Mouse (Mus musculus): ENCODE results near the gene Nr1h2. TPM values are rescaled to one million over a fixed set of nuclear protein-coding genes. Genes with fewer than 3 reads are reported as not detected.

The Nr1h2 gene
- total and polyA plus RNA-seq, 3 experiments = 49.7 to 82.3 TPM; not detected in 1

DNA sequence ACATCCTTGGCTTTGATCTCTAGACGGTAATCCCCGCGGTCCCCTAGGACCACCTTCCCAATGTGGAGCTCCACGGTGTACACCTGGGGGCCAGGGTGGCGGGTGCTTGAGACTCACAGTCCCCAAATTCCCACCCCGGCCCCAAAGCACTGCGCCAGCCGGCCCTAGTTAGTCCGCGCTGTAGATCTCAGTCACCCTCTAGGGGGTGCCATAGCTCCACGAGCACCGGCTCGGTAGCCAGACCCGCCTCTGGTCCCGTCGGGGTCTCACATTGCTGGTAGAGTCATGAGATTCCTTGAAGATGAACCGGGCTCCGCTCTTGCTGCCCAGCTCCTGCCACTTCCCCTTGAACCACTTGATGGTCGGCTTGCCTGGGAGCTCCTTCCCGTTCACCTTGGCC, 32.0 kb downstream of the Nr1h2 start:
- no peaks in the 10 kb centered on the region for H3K79me2 ChIP-seq (ENCODE audit: control insufficient read depth, insufficient read depth, low read length, poor library complexity)
- no peak for DNase-seq (ENCODE audit: low read depth, low spot score)
- H3K27ac ChIP-seq (ENCODE audit: control insufficient read depth, low read depth, low read length) = no peak overlapping the region
- H3K9me3 ChIP-seq (replicated peaks; ENCODE audit: insufficient read depth, low read length) = no peaks in the 10 kb centered on the region
- H3K4me1 ChIP-seq (ENCODE audit: control insufficient read depth in 1 of 2, insufficient read depth in 2 of 2, low read length in 2 of 2) = no peaks in the 10 kb centered on the region
- TF ChIP-seq ZNF384 (IDR thresholded peaks at IDR 0.05; ENCODE audit: low read depth, low read length) (no peak), SMC3 (IDR thresholded peaks at IDR 0.05; ENCODE audit: low read depth, low read length) (peak; percentile 14; the same call in 1 of the 2 replicates), TCF12 (IDR thresholded peaks at IDR 0.05; ENCODE audit: low read depth, low read length) (no peak), TAL1 (IDR thresholded peaks at IDR 0.05; ENCODE audit: low read length) (no peak), RAD21 (IDR thresholded peaks at IDR 0.05; ENCODE audit: low read depth, low read length) (peak; percentile 36), JUND (IDR thresholded peaks at IDR 0.05; ENCODE audit: low read depth, low read length) (no peak), MAFK (IDR thresholded peaks at IDR 0.05; ENCODE audit: borderline replicate concordance, low read depth, low read length) (no peak), POLR2AphosphoS5 (IDR thresholded peaks at IDR 0.05; ENCODE audit: borderline replicate concordance, low read depth, low read length) (no peak), MEF2A (IDR thresholded peaks at IDR 0.05; ENCODE audit: extremely low read depth, insufficient replicate concordance, low read depth, low read length, poor library complexity, severe bottlenecking) (no peak), MAZ (IDR thresholded peaks at IDR 0.05; ENCODE audit: low read depth, low read length) (no peak), CTCF (IDR thresholded peaks at IDR 0.05 in 2 of 3, conservative IDR thresholded peaks at IDR 0.05 in 1 of 3; ENCODE audit: control insufficient read depth in 1 of 3, insufficient read depth in 1 of 3, low read depth in 2 of 3, low read length in 3 of 3, poor library complexity in 1 of 3, severe bottlenecking in 1 of 3) (peak; percentile 19 to 56 (median 40); a peak in 5 of 6 replicates), KAT2A (conservative IDR thresholded peaks at IDR 0.05; ENCODE audit: low read depth, low read length) (no peak)
- no peak overlapping the region for H3K4me3 ChIP-seq (ENCODE audit: control insufficient read depth in 1 of 2, insufficient read depth in 1 of 2, low read depth in 2 of 2, low read length in 2 of 2)
- H3K9ac ChIP-seq (ENCODE audit: control insufficient read depth, low read depth, low read length, poor library complexity, severe bottlenecking) = no peak overlapping the region
- H3K27me3 ChIP-seq (ENCODE audit: control insufficient read depth in 1 of 2, insufficient read depth in 2 of 2, low read length in 2 of 2) = peaks cover 0 to 2% of the 10 kb centered on the region in 2 experiments; a peak in 3 of 4 replicates
- H3K36me3 ChIP-seq (ENCODE audit: control insufficient read depth in 1 of 2, insufficient read depth in 2 of 2, low read length in 2 of 2) = no peaks in the 10 kb centered on the region

DNA sequence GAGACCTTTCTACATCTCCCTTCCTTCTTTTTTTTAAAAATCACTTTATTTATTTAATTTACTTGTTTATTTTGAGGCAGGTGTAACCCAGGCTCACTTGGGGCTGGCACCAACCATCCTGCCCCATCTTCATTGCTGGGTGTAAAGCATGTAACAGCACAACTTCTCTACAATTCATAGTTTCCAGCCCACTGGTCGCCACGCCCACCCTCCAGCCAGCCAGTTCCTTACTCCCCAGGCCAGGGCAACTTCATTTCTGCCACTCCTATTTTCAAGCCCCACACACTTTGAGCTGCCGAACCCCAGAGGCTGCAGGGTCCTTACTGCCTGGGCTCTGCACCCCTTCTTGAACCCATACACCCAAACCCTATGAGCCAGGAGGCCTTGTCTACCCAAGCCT, 32.8 kb downstream of the Nr1h2 start:
- no peaks in the 10 kb centered on the region for H3K36me3 ChIP-seq (ENCODE audit: control insufficient read depth in 1 of 2, insufficient read depth in 2 of 2, low read length in 2 of 2)
- TF ChIP-seq USF2 (IDR thresholded peaks at IDR 0.05; ENCODE audit: borderline replicate concordance in 1 of 2, insufficient read depth in 1 of 2, low read depth in 1 of 2, low read length in 2 of 2) (no peak), CHD1 (IDR thresholded peaks at IDR 0.05; ENCODE audit: low read depth, low read length) (no peak)
- DNase-seq (ENCODE audit: low read depth, low spot score) = no peak
- H3K9me3 ChIP-seq (replicated peaks; ENCODE audit: insufficient read depth, low read length) = no peaks in the 10 kb centered on the region
- no peak overlapping the region for H3K4me3 ChIP-seq (ENCODE audit: control insufficient read depth in 1 of 2, insufficient read depth in 1 of 2, low read depth in 2 of 2, low read length in 2 of 2)
- H3K4me1 ChIP-seq (ENCODE audit: control insufficient read depth in 1 of 2, insufficient read depth in 2 of 2, low read length in 2 of 2) = no peaks in the 10 kb centered on the region
- H3K27me3 ChIP-seq (ENCODE audit: control insufficient read depth in 1 of 2, insufficient read depth in 2 of 2, low read length in 2 of 2) = peaks cover 0 to 3% of the 10 kb centered on the region in 2 experiments; a peak in 3 of 4 replicates
- H3K27ac ChIP-seq (ENCODE audit: control insufficient read depth, low read depth, low read length) = no peak overlapping the region
- no peaks in the 10 kb centered on the region for H3K79me2 ChIP-seq (ENCODE audit: control insufficient read depth, insufficient read depth, low read length, poor library complexity)
- H3K9ac ChIP-seq (ENCODE audit: control insufficient read depth, low read depth, low read length, poor library complexity, severe bottlenecking) = no peak overlapping the region

Data from MEL (cell line).